Mouse (Mus musculus) frontal cortex, adult 2 months (tissue): Measurements from ENCODE around the gene Znrf1. TPM values are rescaled to one million over a fixed set of nuclear protein-coding genes. Genes with fewer than 3 reads are reported as not detected.
"Not testable (repeated sequence)": the region's sequence is repeated elsewhere in the genome, so short reads cannot be mapped to it uniquely, and the experiment has no call there.

Experiments used
- DNase-seq, 2 experiments: peaks; one replicate each; pipeline ENCODE4 v3.0.0; 2022; ENCODE audit warnings: low spot score in 1 of 2; ENCODE audit errors: extremely low spot score in 1 of 2
- polyA plus RNA-seq: library from polyadenylated mRNA; depleted of rRNA; stranded (reverse); fragments of >200 nt; gene quantifications from 2 replicates; pipeline ENCODE4 v1.2.3, GENCODE M21; 2012; rRNA removed

The Znrf1 gene
- 157 and 162 TPM in 2 replicates for polyA plus RNA-seq

- peak; percentile 52 to 67 for DNase-seq
Measured at GRCm38 (mm10) chr8:111536031-111536977, at the start of gene Znrf1. Gene Znrf1, plus strand, starts transcription at chr8:111536097.

- DNase-seq: no peak
Measured at GRCm38 (mm10) chr8:111490034-111490591, 45.8 kb upstream of the Znrf1 start.

- DNase-seq: no peak
Measured at GRCm38 (mm10) chr8:111491191-111491590, 44.7 kb upstream of the Znrf1 start.

- no peak for DNase-seq
Measured at GRCm38 (mm10) chr8:111492508-111492907, 43.4 kb upstream of the Znrf1 start.

- no peak for DNase-seq
Measured at GRCm38 (mm10) chr8:111493176-111493575, 42.7 kb upstream of the Znrf1 start.

GRCm38 (mm10) chr8:111496326-111496725 is 39.6 kb upstream of the Znrf1 start:
- DNase-seq: no peak

- not testable (repeated sequence) for DNase-seq
Measured at GRCm38 (mm10) chr8:111498249-111498648, 37.6 kb upstream of the Znrf1 start.

GRCm38 (mm10) chr8:111501724-111502464 is 34.0 kb upstream of the Znrf1 start:
- DNase-seq: no peak

GRCm38 (mm10) chr8:111508566-111508965 is 27.3 kb upstream of the Znrf1 start:
- DNase-seq: no peak

GRCm38 (mm10) chr8:111509278-111509677 is 26.6 kb upstream of the Znrf1 start:
- no peak for DNase-seq

GRCm38 (mm10) chr8:111510401-111510800 is 25.5 kb upstream of the Znrf1 start:
- no peak for DNase-seq

- DNase-seq: no peak
Measured at GRCm38 (mm10) chr8:111512941-111513340, 23.0 kb upstream of the Znrf1 start.

- DNase-seq: no peak
Measured at GRCm38 (mm10) chr8:111513446-111513845, 22.5 kb upstream of the Znrf1 start.

- no peak for DNase-seq
Measured at GRCm38 (mm10) chr8:111516451-111517035, 19.4 kb upstream of the Znrf1 start.

- no peak for DNase-seq
Measured at GRCm38 (mm10) chr8:111517466-111517865, 18.4 kb upstream of the Znrf1 start.

- peak; percentile 97 to 98 for DNase-seq
Measured at GRCm38 (mm10) chr8:111521713-111522429, 14.0 kb upstream of the Znrf1 start, which contains the start of gene Wdr59. Gene Wdr59, minus strand, starts transcription at chr8:111522092.

GRCm38 (mm10) chr8:111526403-111527024 is 9.4 kb upstream of the Znrf1 start:
- DNase-seq: no peak

GRCm38 (mm10) chr8:111527149-111527548 is 8.7 kb upstream of the Znrf1 start:
- no peak for DNase-seq

GRCm38 (mm10) chr8:111528071-111528470 is 7.8 kb upstream of the Znrf1 start:
- no peak for DNase-seq

- DNase-seq: no peak
Measured at GRCm38 (mm10) chr8:111531191-111531590, 4.7 kb upstream of the Znrf1 start.
